Comparison of ENCODE assay signal across 17 mouse cellular contexts in the genomic region with DNA sequence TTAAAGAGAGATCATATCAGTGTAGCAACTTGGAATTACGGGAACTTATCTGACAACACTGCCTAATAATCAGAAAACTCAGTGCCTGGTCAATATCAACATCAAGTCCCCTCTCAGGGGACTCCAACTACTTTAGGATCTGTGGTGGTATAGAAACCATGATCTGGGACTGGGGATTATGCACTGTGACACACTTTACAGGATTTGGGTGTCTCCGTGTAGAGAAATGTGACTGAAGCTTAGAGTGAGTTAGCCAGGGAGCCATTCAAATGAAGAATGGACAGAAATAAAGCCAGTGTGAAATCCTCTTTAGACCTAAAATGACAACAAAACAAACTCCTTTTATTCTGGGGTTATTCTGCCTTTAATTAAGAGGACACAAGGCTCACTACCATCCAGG.
"Had no signal": no experiment of that assay in that cellular context is flagged by ENCODE, and none has a peak within 500 bp of the region (broad histone marks: within the 10 kb centered on the region; RNA-seq: fewer than 3 reads in every experiment).

No protein-coding gene starts in this region.

- H3K9ac ChIP-seq: liver, embryonic 13.5 days; liver, embryonic 15.5 days; liver, postnatal 0 days; lung, embryonic 15.5 days; midbrain, embryonic 15.5 days; neural tube, embryonic 12.5 days had no signal

- H3K27ac ChIP-seq: liver, embryonic 13.5 days; liver, embryonic 15.5 days; lung, embryonic 15.5 days; macrophage; midbrain, embryonic 15.5 days; neural tube, embryonic 12.5 days had no signal

- H3K4me1 ChIP-seq: liver, embryonic 13.5 days; liver, embryonic 15.5 days; lung, embryonic 15.5 days; megakaryocyte, embryonic 14.5 days; midbrain, embryonic 15.5 days; neural tube, embryonic 12.5 days had no signal

- H3K9me3 ChIP-seq: liver, embryonic 13.5 days; liver, embryonic 15.5 days; lung, embryonic 15.5 days; megakaryocyte, embryonic 14.5 days; midbrain, embryonic 15.5 days; neural tube, embryonic 12.5 days had no signal

- H3K27me3 ChIP-seq: liver, embryonic 13.5 days; liver, embryonic 15.5 days; lung, embryonic 15.5 days; megakaryocyte, embryonic 14.5 days; neural tube, embryonic 12.5 days had no signal

- DNase-seq: liver, embryonic 13.5 days; liver, postnatal 0 days; lung, adult 2 months; lung, postnatal 14 days; lung, postnatal 36 days; right cerebral cortex, postnatal 14 days; thymus, adult 18-20 months; thymus, postnatal 14 days; thymus, postnatal 36 days had no signal

- H3K4me3 ChIP-seq: liver, embryonic 13.5 days; liver, embryonic 15.5 days; lung, embryonic 15.5 days; megakaryocyte, embryonic 14.5 days; midbrain, embryonic 15.5 days; neural tube, embryonic 12.5 days had no signal

- H3K36me3 ChIP-seq: liver, embryonic 13.5 days; liver, embryonic 15.5 days; lung, embryonic 15.5 days; midbrain, embryonic 15.5 days; neural tube, embryonic 12.5 days had no signal

- H3K4me2 ChIP-seq: liver, embryonic 11.5 days; liver, embryonic 13.5 days; liver, embryonic 15.5 days; lung, embryonic 15.5 days; midbrain, embryonic 15.5 days; neural tube, embryonic 12.5 days had no signal

- ATAC-seq: liver, postnatal 0 days; lung, postnatal 0 days; midbrain, embryonic 15.5 days had no signal
